Mouse (Mus musculus) liver, embryonic 11.5 days (tissue): ENCODE results near the gene Endod1. TPM values are rescaled to one million over a fixed set of nuclear protein-coding genes. Genes with fewer than 3 reads are reported as not detected.
"Not testable (repeated sequence)": the region's sequence is repeated elsewhere in the genome, so short reads cannot be mapped to it uniquely, and the experiment has no call there.

Experiments used
- ATAC-seq: fragments of 200-750 bp; cut with Nextera tagmentation; replicated peaks from 2 replicates; pipeline ENCODE4 v1.8.0; 2017; ENCODE audit warnings: moderate number of reproducible peaks, mild to moderate bottlenecking, moderate TSS enrichment, moderate library complexity; ENCODE audit not compliant: low FRiP score
- DNase-seq: peaks from one replicate; pipeline ENCODE4 v3.0.0-alpha.2; 2017; ENCODE audit warnings: low spot score
- H3K27ac ChIP-seq: fragments of 300-500 bp; sonication (generic); 2 replicates; pipeline ENCODE4 v1.5.1; 2014; ENCODE audit warnings: mild to moderate bottlenecking, low read depth, low read length, control low read depth
- H3K27me3 ChIP-seq: fragments of 300-500 bp; sonication (generic); replicated peaks from 2 replicates; pipeline ENCODE4 v1.6.1; 2014; ENCODE audit warnings: low read length, mixed read lengths; ENCODE audit not compliant: control insufficient read depth, insufficient read depth
- H3K36me3 ChIP-seq: fragments of 300-500 bp; sonication (generic); 2 replicates; pipeline ENCODE4 v1.6.1; 2014; ENCODE audit warnings: mild to moderate bottlenecking, low read length, moderate library complexity, mixed read lengths; ENCODE audit not compliant: control insufficient read depth, insufficient read depth
- H3K4me1 ChIP-seq: fragments of 300-500 bp; sonication (generic); replicated peaks from 2 replicates; pipeline ENCODE4 v1.6.1; 2014; ENCODE audit warnings: low read length, mixed read lengths; ENCODE audit not compliant: control insufficient read depth, insufficient read depth
- H3K4me2 ChIP-seq: fragments of 300-500 bp; sonication (generic); 2 replicates; pipeline ENCODE4 v1.6.1; 2014; ENCODE audit warnings: mild to moderate bottlenecking, control low read depth, moderate library complexity
- H3K4me3 ChIP-seq: fragments of 300-500 bp; sonication (generic); 2 replicates; pipeline ENCODE4 v1.5.1; 2014; ENCODE audit warnings: low read depth, low read length, control low read depth
- H3K9ac ChIP-seq: fragments of 300-500 bp; sonication (generic); 2 replicates; pipeline ENCODE4 v1.6.1; 2014; ENCODE audit warnings: low read depth, low read length, control low read depth
- H3K9me3 ChIP-seq: fragments of 300-500 bp; sonication (generic); 2 replicates; pipeline ENCODE4 v1.6.1; 2016; ENCODE audit warnings: low read length, inconsistent platforms, mixed read lengths; ENCODE audit not compliant: control insufficient read depth
- WGBS: fragments of 180-500 bp; shearing (Covaris S2); extraction: QIAGEN DNeasy Blood & Tissue Kit; methylation state at CpG from one replicate; pipeline ENCODE4 v1.1.7; 2014; 5-methylcytosine and 5-hydroxymethylcytosine counted together
- polyA plus RNA-seq: library from polyadenylated mRNA; unstranded; fragments of >200 nt; fragmentation: Nextera tagmentation; extraction: Ambion mirVana; gene quantifications from 2 replicates; pipeline ENCODE4 v1.2.1, GENCODE M21; 2014

Gene Endod1
- polyA plus RNA-seq, 1 experiment from 2014 or later = 19.4 TPM

- Histone ChIP-seq H3K27me3 (no peaks in the 10 kb centered on the region), H3K4me3 (no peak overlapping the region), H3K4me2 (no peak overlapping the region), H3K27ac (no peak overlapping the region), H3K4me1 (0 out of 2 replicates have a peak, but pooled peaks cover 2% of the 10 kb centered on the region), H3K36me3 (no peaks in the 10 kb centered on the region), H3K9ac (no peak overlapping the region), H3K9me3 (no peaks in the 10 kb centered on the region)
- DNase-seq = no peak
- ATAC-seq = no peak
- 78% methylated on average over 1 of the region's 1 CpGs for WGBS
These were observed 29.0 kb downstream of the Endod1 start for GRCm38 (mm10) chr9:14352337-14352736.

GRCm38 (mm10) chr9:14350787-14351186 is 30.5 kb downstream of the Endod1 start:
- H3K36me3 ChIP-seq = no peaks in the 10 kb centered on the region
- ATAC-seq = no peak
- no peak overlapping the region for H3K4me2 ChIP-seq
- no peaks in the 10 kb centered on the region for H3K27me3 ChIP-seq
- no peak overlapping the region for H3K9ac ChIP-seq
- H3K27ac ChIP-seq = no peak overlapping the region
- H3K4me3 ChIP-seq = no peak overlapping the region
- no peak for DNase-seq
- no peaks in the 10 kb centered on the region for H3K9me3 ChIP-seq
- H3K4me1 ChIP-seq = 0 out of 2 replicates have a peak, but pooled peaks cover 2% of the 10 kb centered on the region
- 63% methylated on average over 2 of the region's 2 CpGs for WGBS

- no peak overlapping the region for H3K27ac ChIP-seq
- 72% methylated on average over 5 of the region's 5 CpGs for WGBS
- H3K4me3 ChIP-seq = no peak overlapping the region
- H3K27me3 ChIP-seq = no peaks in the 10 kb centered on the region
- no peaks in the 10 kb centered on the region for H3K4me1 ChIP-seq
- no peak overlapping the region for H3K9ac ChIP-seq
- DNase-seq = no peak
- no peaks in the 10 kb centered on the region for H3K9me3 ChIP-seq
- no peaks in the 10 kb centered on the region for H3K36me3 ChIP-seq
- no peak for ATAC-seq
- H3K4me2 ChIP-seq = no peak overlapping the region
These were observed 31.9 kb downstream of the Endod1 start for GRCm38 (mm10) chr9:14349380-14349779.

GRCm38 (mm10) chr9:14348416-14348815 is 32.9 kb downstream of the Endod1 start:
- H3K36me3 ChIP-seq = no peaks in the 10 kb centered on the region
- H3K4me3 ChIP-seq = no peak overlapping the region
- DNase-seq (no peak), ATAC-seq (0 out of 2 replicates have a peak, but pooled peaks have one; percentile 66)
- H3K27me3 ChIP-seq = no peaks in the 10 kb centered on the region
- no peaks in the 10 kb centered on the region for H3K4me1 ChIP-seq
- H3K9me3 ChIP-seq = no peaks in the 10 kb centered on the region
- H3K4me2 ChIP-seq = no peak overlapping the region
- no peak overlapping the region for H3K27ac ChIP-seq
- WGBS = 40% methylated on average over 4 of the region's 4 CpGs
- H3K9ac ChIP-seq = no peak overlapping the region

- ATAC-seq, H3K27me3 ChIP-seq, H3K9ac ChIP-seq, H3K27ac ChIP-seq, H3K4me1 ChIP-seq, DNase-seq, H3K4me2 ChIP-seq, H3K36me3 ChIP-seq, H3K9me3 ChIP-seq, H3K4me3 ChIP-seq: not testable (repeated sequence)
- 77% methylated on average over 4 of the region's 4 CpGs for WGBS
These were observed 35.4 kb downstream of the Endod1 start for GRCm38 (mm10) chr9:14345866-14346265.

GRCm38 (mm10) chr9:14342041-14342668 is 39.2 kb downstream of the Endod1 start:
- peak; percentile 45 for DNase-seq
- 56% methylated on average over 4 of the region's 4 CpGs for WGBS
- H3K9me3 ChIP-seq = no peaks in the 10 kb centered on the region
- H3K27ac ChIP-seq = no peak overlapping the region
- H3K27me3 ChIP-seq = no peaks in the 10 kb centered on the region
- H3K4me2 ChIP-seq = no peak overlapping the region
- H3K9ac ChIP-seq = no peak overlapping the region
- H3K4me1 ChIP-seq = no peaks in the 10 kb centered on the region
- H3K4me3 ChIP-seq = no peak overlapping the region
- H3K36me3 ChIP-seq = no peaks in the 10 kb centered on the region
- no peak for ATAC-seq

- H3K27me3 ChIP-seq = no peaks in the 10 kb centered on the region
- no peak overlapping the region for H3K9ac ChIP-seq
- H3K4me1 ChIP-seq = no peaks in the 10 kb centered on the region
- H3K27ac ChIP-seq = no peak overlapping the region
- H3K4me2 ChIP-seq = no peak overlapping the region
- ATAC-seq (no peak), DNase-seq (no peak)
- no peak overlapping the region for H3K4me3 ChIP-seq
- WGBS = 67% methylated on average over 3 of the region's 3 CpGs
- H3K36me3 ChIP-seq = no peaks in the 10 kb centered on the region
- H3K9me3 ChIP-seq = no peaks in the 10 kb centered on the region
These were observed 42.6 kb downstream of the Endod1 start for GRCm38 (mm10) chr9:14338701-14339100.

- WGBS = 79% methylated on average over 3 of the region's 3 CpGs
- no peaks in the 10 kb centered on the region for H3K4me1 ChIP-seq
- H3K9me3 ChIP-seq = no peaks in the 10 kb centered on the region
- no peaks in the 10 kb centered on the region for H3K36me3 ChIP-seq
- H3K27me3 ChIP-seq = no peaks in the 10 kb centered on the region
- DNase-seq (no peak), ATAC-seq (no peak)
- no peak overlapping the region for H3K4me3 ChIP-seq
- no peak overlapping the region for H3K9ac ChIP-seq
- H3K27ac ChIP-seq = no peak overlapping the region
- no peak overlapping the region for H3K4me2 ChIP-seq
These were observed 44.4 kb downstream of the Endod1 start for GRCm38 (mm10) chr9:14336901-14337300.

GRCm38 (mm10) chr9:14335829-14336228 is 45.5 kb downstream of the Endod1 start:
- Histone ChIP-seq H3K36me3 (no peaks in the 10 kb centered on the region), H3K27me3 (no peaks in the 10 kb centered on the region), H3K4me2 (no peak overlapping the region), H3K4me3 (no peak overlapping the region), H3K9me3 (no peaks in the 10 kb centered on the region), H3K27ac (no peak overlapping the region), H3K9ac (no peak overlapping the region), H3K4me1 (no peaks in the 10 kb centered on the region)
- WGBS = 77% methylated on average over 4 of the region's 4 CpGs
- no peak for ATAC-seq
- DNase-seq = no peak
